Mouse (Mus musculus): ENCODE results near the gene Aloxe3. TPM values are rescaled to one million over a fixed set of nuclear protein-coding genes. Genes with fewer than 3 reads are reported as not detected.

Aloxe3 gene
- polyA plus RNA-seq, 1 experiment from 2014 or later, result 2.2 TPM

DNA sequence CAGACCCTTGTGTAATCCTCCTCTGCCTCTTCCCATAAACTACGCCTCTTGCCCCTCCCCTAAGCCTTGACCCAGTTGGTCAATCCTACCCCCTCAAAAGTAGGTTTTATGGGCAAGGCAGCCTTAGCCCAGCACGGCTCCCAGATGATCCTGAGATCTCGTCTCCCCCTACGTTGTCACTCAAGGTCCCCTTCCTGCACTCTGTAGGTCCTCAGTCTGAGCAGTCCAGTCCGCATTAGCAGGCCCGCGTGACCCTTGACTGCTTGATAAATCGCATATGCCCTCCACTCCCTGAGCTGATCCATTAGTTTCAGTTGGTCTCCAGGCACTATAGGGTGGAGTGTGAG is 8.9 kb downstream of the Aloxe3 start:
- Histone ChIP-seq H3K9ac (replicated peaks) (no peak overlapping the region), H3K4me2 (replicated peaks) (peak overlapping the region; percentile 62), H3K4me3 (peak overlapping the region; percentile 43), H3K4me1 (peaks cover 12% of the 10 kb centered on the region), H3K36me3 (no peaks in the 10 kb centered on the region), H3K27ac (replicated peaks) (0 out of 2 replicates have a peak overlapping the region, but pooled peaks have one; percentile 47), H3K9me3 (no peaks in the 10 kb centered on the region), H3K27me3 (no peaks in the 10 kb centered on the region)
- WGBS, result 35% methylated on average over 8 of the region's 8 CpGs
- no peak; the same call in 1 of the 2 replicates for ATAC-seq (replicated peaks)

DNA sequence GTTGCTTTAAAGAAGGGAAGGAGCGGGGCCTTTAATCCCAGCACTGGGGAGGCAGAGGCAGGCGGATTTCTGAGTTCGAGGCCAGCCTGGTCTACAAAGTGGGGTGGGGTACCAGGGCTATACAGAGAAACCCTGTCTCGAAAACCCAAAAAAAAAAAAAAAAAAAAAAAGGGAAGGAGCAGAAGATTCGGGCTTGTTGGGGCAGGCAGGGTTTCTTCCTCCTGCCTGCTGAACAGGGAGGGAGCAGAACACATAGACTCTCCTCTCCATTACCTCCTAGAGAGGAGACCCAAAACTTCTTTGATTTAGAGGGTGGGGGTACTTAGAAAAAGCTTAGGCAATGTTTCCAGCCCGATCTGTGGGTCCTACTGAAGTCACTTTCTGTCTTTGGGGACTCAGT is 9.7 kb downstream of the Aloxe3 start:
- Histone ChIP-seq H3K4me3 (no peak overlapping the region), H3K4me1 (peaks cover 12% of the 10 kb centered on the region), H3K27me3 (no peaks in the 10 kb centered on the region), H3K9ac (replicated peaks) (no peak overlapping the region), H3K4me2 (replicated peaks) (no peak overlapping the region), H3K36me3 (no peaks in the 10 kb centered on the region), H3K27ac (replicated peaks) (no peak overlapping the region), H3K9me3 (no peaks in the 10 kb centered on the region)
- no peak for ATAC-seq (replicated peaks)
- WGBS, result 85% methylated on average over 6 of the region's 6 CpGs

GRCm38 (mm10) chr11:69147546-69147945 is 21.9 kb downstream of the Aloxe3 start:
- H3K27me3 ChIP-seq, result no peaks in the 10 kb centered on the region
- no peak for ATAC-seq (replicated peaks)
- WGBS, result 66% methylated on average over 7 of the region's 7 CpGs
- H3K36me3 ChIP-seq, result no peaks in the 10 kb centered on the region
- no peak overlapping the region for H3K27ac ChIP-seq (replicated peaks)
- no peak overlapping the region for H3K4me3 ChIP-seq
- no peak overlapping the region for H3K4me2 ChIP-seq (replicated peaks)
- no peaks in the 10 kb centered on the region for H3K9me3 ChIP-seq
- no peak overlapping the region for H3K9ac ChIP-seq (replicated peaks)
- peaks cover 14% of the 10 kb centered on the region for H3K4me1 ChIP-seq

- H3K4me1 ChIP-seq, result peaks cover 14% of the 10 kb centered on the region
- no peak overlapping the region for H3K9ac ChIP-seq (replicated peaks)
- H3K36me3 ChIP-seq, result no peaks in the 10 kb centered on the region
- H3K9me3 ChIP-seq, result no peaks in the 10 kb centered on the region
- H3K27ac ChIP-seq (replicated peaks), result no peak overlapping the region
- H3K4me2 ChIP-seq (replicated peaks), result no peak overlapping the region
- ATAC-seq (replicated peaks), result no peak
- H3K27me3 ChIP-seq, result no peaks in the 10 kb centered on the region
- H3K4me3 ChIP-seq, result no peak overlapping the region
- 91% methylated on average over 5 of the region's 5 CpGs for WGBS
These were observed 22.8 kb downstream of the Aloxe3 start for GRCm38 (mm10) chr11:69148451-69148960.

DNA sequence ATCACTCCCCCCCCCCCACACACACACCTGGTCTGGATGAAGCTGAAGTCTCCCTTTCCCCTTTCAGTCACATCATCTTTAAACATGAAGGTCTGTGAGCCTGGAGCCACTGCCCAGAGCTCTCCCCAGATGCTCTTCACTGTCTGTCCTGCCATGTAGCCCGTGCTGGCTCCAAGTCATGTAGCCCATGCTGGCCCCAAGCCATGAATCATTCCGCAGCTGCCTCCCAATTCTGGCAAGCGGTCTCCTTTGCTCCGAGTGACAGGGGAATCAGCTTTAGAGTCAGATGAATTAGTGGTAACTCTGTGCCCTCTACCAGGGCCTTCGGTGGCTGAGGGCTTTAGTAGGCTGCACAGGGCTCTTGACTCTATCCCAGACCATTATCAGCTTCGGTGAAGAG is 24.0 kb downstream of the Aloxe3 start:
- Histone ChIP-seq H3K27me3 (peaks cover 5% of the 10 kb centered on the region), H3K4me2 (replicated peaks) (no peak overlapping the region), H3K27ac (replicated peaks) (no peak overlapping the region), H3K36me3 (no peaks in the 10 kb centered on the region), H3K9ac (replicated peaks) (no peak overlapping the region), H3K4me1 (peaks cover 14% of the 10 kb centered on the region), H3K9me3 (no peaks in the 10 kb centered on the region), H3K4me3 (no peak overlapping the region)
- WGBS, result 65% methylated on average over 6 of the region's 6 CpGs
- no peak for ATAC-seq (replicated peaks)

- Histone ChIP-seq H3K4me3 (peak overlapping the region; percentile 12), H3K9me3 (no peaks in the 10 kb centered on the region), H3K9ac (replicated peaks) (no peak overlapping the region), H3K4me2 (replicated peaks) (peak overlapping the region; percentile 24), H3K36me3 (no peaks in the 10 kb centered on the region), H3K4me1 (peaks cover 14% of the 10 kb centered on the region), H3K27ac (replicated peaks) (no peak overlapping the region), H3K27me3 (peaks cover 5% of the 10 kb centered on the region)
- 8% methylated on average over 7 of the region's 7 CpGs for WGBS
- no peak for ATAC-seq (replicated peaks)
These were observed 24.7 kb downstream of the Aloxe3 start for GRCm38 (mm10) chr11:69150444-69150843.

DNA sequence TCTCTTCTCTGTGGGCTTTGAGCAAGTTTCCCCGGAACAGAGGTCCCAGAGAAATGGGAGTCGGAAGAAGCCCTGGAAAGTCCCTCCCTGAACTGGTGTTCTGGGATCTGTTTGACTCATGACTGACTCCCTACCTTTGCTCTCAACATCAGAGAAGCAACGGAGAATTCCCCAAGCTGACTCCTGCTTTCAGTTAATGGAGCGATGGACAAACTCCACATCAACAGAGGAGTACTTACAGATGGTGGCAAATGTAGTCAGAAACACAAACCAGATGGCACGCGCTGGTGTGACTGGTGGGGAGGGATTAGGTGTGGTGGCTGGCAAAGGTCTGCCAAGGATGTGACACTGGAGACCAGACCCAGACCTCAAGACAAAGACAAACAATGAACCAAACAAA is 25.3 kb downstream of the Aloxe3 start:
- Histone ChIP-seq H3K9ac (replicated peaks) (no peak overlapping the region), H3K4me2 (replicated peaks) (peak overlapping the region; percentile 24), H3K4me1 (peaks cover 14% of the 10 kb centered on the region), H3K27me3 (peaks cover 7% of the 10 kb centered on the region), H3K27ac (replicated peaks) (no peak overlapping the region), H3K9me3 (no peaks in the 10 kb centered on the region), H3K36me3 (no peaks in the 10 kb centered on the region), H3K4me3 (no peak overlapping the region)
- no peak for ATAC-seq (replicated peaks)
- 68% methylated on average over 6 of the region's 6 CpGs for WGBS

GRCm38 (mm10) chr11:69153831-69154230 is 28.1 kb downstream of the Aloxe3 start:
- no peaks in the 10 kb centered on the region for H3K9me3 ChIP-seq
- 81% methylated on average over 8 of the region's 8 CpGs for WGBS
- no peak overlapping the region for H3K27ac ChIP-seq (replicated peaks)
- H3K9ac ChIP-seq (replicated peaks), result no peak overlapping the region
- no peak overlapping the region for H3K4me2 ChIP-seq (replicated peaks)
- H3K36me3 ChIP-seq, result no peaks in the 10 kb centered on the region
- ATAC-seq (replicated peaks), result no peak
- no peak overlapping the region for H3K4me3 ChIP-seq
- peaks cover 20% of the 10 kb centered on the region for H3K4me1 ChIP-seq
- peaks cover 22% of the 10 kb centered on the region for H3K27me3 ChIP-seq

DNA sequence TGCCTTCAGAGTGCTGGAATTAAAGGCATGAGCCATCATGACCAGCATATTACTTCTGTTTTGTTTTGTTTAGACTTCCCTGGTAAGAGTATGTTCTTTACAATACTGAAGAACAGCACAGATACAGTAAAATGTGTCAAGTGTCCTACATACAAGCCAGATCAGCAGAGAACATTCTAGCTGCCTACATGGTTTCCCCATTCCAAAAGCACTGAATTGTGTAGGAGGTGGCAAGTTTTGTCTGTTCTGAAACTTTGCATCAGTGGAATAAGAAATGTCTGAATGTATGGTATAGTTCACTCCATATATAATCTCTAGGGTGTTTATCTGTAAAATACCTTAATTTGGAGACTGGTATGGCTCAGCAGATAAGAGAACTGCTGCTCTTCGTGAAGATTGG is 29.7 kb downstream of the Aloxe3 start:
- Histone ChIP-seq H3K4me2 (replicated peaks) (no peak overlapping the region), H3K4me3 (no peak overlapping the region), H3K27ac (replicated peaks) (no peak overlapping the region), H3K27me3 (peaks cover 22% of the 10 kb centered on the region), H3K9me3 (no peaks in the 10 kb centered on the region), H3K9ac (replicated peaks) (no peak overlapping the region), H3K36me3 (no peaks in the 10 kb centered on the region), H3K4me1 (peaks cover 13% of the 10 kb centered on the region)
- no peak for ATAC-seq (replicated peaks)
- 64% methylated on average over 1 of the region's 1 CpGs for WGBS

DNA sequence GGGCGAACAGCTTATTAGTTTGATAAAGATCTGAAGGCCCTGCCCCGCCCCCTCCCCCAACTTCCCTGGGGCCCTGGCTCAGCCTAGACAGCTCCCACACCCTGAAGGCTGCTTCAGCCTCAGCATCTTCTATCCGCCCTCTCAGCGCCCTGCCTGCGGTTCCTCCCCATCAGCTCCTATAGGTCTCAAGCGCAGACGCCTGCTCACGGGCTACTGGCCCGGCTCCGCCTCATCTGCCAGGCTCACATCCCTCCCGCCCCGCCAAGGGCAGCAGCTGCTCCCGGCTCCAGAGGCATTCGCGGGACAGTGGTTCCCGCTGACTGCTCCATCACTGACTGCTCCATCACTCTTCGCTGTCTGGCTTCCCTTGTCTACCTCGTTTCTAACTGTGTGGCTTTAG is 31.1 kb downstream of the Aloxe3 start, which contains the start of gene Alox12b:
TSS of gene Alox12b (plus strand) at position 190 of the 400 bp plus-strand sequence.
- H3K4me3 ChIP-seq, result peak within 1 kb of the TSS; percentile 26
- no peaks in the 10 kb centered on the region for H3K36me3 ChIP-seq
- no peaks in the 10 kb centered on the region for H3K9me3 ChIP-seq
- peaks cover 22% of the 10 kb centered on the region for H3K27me3 ChIP-seq
- no peak for ATAC-seq (replicated peaks)
- WGBS, result 3% methylated on average over 18 of the region's 18 CpGs
- no peak within 1 kb of the TSS for H3K27ac ChIP-seq (replicated peaks)
- peak within 1 kb of the TSS; percentile 30 for H3K4me2 ChIP-seq (replicated peaks)
- no peak within 1 kb of the TSS for H3K9ac ChIP-seq (replicated peaks)
- H3K4me1 ChIP-seq, result peaks cover 6% of the 10 kb centered on the region; the same call in 1 of the 2 replicates

GRCm38 (mm10) chr11:69169313-69169712 is 43.6 kb downstream of the Aloxe3 start:
- ATAC-seq (replicated peaks), result no peak
- H3K36me3 ChIP-seq, result no peaks in the 10 kb centered on the region
- H3K4me1 ChIP-seq, result no peaks in the 10 kb centered on the region
- no peak overlapping the region for H3K4me3 ChIP-seq
- no peak overlapping the region for H3K9ac ChIP-seq (replicated peaks)
- no peaks in the 10 kb centered on the region for H3K27me3 ChIP-seq
- no peak overlapping the region for H3K27ac ChIP-seq (replicated peaks)
- no peak overlapping the region for H3K4me2 ChIP-seq (replicated peaks)
- H3K9me3 ChIP-seq, result no peaks in the 10 kb centered on the region
- 83% methylated on average over 12 of the region's 12 CpGs for WGBS

DNA sequence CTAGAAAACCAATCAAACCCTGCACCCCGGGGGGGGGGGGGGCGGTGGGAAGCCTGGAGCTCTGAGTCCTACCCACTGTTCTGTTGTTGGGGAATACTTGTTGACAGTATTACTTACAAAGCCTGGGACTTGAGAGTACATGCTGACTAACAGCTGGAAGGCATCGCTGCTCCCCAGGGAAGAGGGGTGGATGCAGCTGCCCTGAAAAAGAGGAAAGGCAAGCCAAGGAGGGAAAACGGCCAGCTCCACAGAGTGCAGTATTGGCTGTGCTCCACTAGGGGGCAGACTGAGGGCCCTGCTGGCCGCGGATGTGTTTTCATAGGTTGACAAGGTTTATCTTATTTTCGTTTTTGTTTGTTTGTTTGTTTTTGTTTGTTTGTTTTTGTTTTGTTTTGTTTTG is 45.9 kb downstream of the Aloxe3 start:
- no peaks in the 10 kb centered on the region for H3K4me1 ChIP-seq
- no peak overlapping the region for H3K27ac ChIP-seq (replicated peaks)
- H3K4me3 ChIP-seq, result no peak overlapping the region
- no peaks in the 10 kb centered on the region for H3K9me3 ChIP-seq
- H3K9ac ChIP-seq (replicated peaks), result no peak overlapping the region
- H3K4me2 ChIP-seq (replicated peaks), result no peak overlapping the region
- 22% methylated on average over 7 of the region's 7 CpGs for whole genome bisulfite sequencing
- H3K36me3 ChIP-seq, result no peaks in the 10 kb centered on the region
- H3K27me3 ChIP-seq, result no peaks in the 10 kb centered on the region
- no peak for ATAC-seq (replicated peaks)

DNA sequence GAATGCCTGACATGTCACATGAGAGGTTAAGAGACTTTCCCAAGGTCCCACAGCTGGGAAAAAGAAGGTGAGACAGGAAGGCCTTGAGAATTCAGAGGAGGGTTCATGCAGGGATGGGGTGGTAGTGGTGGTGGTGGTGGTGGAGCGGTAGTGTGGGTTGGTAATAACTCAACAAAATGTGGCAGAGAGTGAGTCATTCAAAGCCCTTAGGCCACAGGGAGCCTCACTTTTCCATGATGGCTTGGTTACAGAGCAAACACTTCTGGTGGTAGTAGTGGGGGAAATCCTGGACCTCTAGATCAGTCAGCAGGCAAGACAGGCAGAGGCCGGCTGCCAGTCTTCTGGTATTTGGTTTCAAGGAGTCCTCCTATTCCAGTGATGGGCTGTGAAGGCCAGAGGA is 46.9 kb downstream of the Aloxe3 start:
- H3K9me3 ChIP-seq, result no peaks in the 10 kb centered on the region
- 93% methylated on average over 2 of the region's 2 CpGs for WGBS
- no peak for ATAC-seq (replicated peaks)

More for the DNA sequence above, 46.9 kb downstream of the Aloxe3 start:
- H3K4me1 ChIP-seq, result no peaks in the 10 kb centered on the region
- no peak overlapping the region for H3K4me2 ChIP-seq (replicated peaks)
- no peaks in the 10 kb centered on the region for H3K36me3 ChIP-seq
- no peak overlapping the region for H3K9ac ChIP-seq (replicated peaks)
- no peaks in the 10 kb centered on the region for H3K27me3 ChIP-seq
- no peak overlapping the region for H3K4me3 ChIP-seq
- H3K27ac ChIP-seq (replicated peaks), result no peak overlapping the region
